Mouse (Mus musculus) gastrocnemius, postnatal 25 days (tissue): Measurements from ENCODE around the gene Zfp458. TPM values are rescaled to one million over a fixed set of nuclear protein-coding genes. Genes with fewer than 3 reads are reported as not detected.
"Not testable (repeated sequence)": the region's sequence is repeated elsewhere in the genome, so short reads cannot be mapped to it uniquely, and the experiment has no call there.

Experiments used
- DNase-seq: peaks from one replicate; pipeline ENCODE4 v3.0.0; 2022
- long read RNA-seq, 2 experiments: library from polyadenylated mRNA; stranded (forward); transcript quantifications; one replicate each; pipeline ENCODE4 v2.0.0; 2021
- total RNA-seq, 2 experiments: library from RNA; stranded (reverse); gene quantifications; 1 replicate in 1 of 2; 2 replicates in 1 of 2; pipeline ENCODE4 v1.2.3; 2021

Gene Zfp458
- total RNA-seq: 1 to 10 TPM; 1.0 to 1.1 TPM
- long read RNA-seq, experiment 1: 0 reads
- long read RNA-seq, experiment 2: 0 reads

DNA sequence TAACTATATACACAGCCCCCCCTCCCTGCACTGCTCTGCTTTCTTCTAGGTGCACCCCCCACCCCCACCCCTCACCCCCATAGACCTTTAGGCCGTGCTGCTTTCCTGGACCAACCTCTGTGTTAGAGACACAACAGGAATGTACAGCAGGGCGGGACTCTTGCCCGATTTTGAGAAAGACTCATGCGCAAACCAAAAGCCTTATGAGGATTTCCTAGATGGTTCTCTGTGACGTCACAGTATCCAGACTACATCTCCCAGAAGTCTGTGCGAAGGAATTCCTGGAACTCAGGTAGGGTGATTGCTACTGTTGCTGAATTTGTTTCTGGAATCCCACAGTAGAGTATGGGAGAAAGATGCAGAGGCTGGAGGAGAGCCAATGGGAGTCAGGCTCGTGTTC lies at the start of gene Zfp458:
Gene Zfp458 (minus strand): TSS at position 153 of the 400 bp plus-strand sequence.
- DNase-seq: no peak

DNA sequence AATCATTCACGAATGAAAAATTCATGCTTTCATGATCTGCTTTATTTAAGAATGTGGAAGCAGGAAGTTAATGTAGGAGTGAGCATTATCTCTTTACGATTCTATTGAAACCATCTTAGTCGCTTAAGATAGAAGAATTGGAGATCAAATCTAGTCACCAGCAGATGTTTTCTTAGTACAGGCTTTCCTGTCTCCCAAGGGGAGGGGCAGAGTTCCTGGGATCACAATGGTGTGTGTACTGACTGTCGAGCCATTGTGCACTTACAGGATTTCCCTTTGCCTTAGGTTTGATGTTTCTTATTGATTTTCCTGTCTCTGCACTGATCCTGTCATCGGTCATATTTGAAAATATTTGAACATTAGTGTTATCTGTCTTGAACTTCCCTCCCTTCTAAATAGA lies 28.5 kb upstream of the Zfp458 start:
- DNase-seq: no peak

DNA sequence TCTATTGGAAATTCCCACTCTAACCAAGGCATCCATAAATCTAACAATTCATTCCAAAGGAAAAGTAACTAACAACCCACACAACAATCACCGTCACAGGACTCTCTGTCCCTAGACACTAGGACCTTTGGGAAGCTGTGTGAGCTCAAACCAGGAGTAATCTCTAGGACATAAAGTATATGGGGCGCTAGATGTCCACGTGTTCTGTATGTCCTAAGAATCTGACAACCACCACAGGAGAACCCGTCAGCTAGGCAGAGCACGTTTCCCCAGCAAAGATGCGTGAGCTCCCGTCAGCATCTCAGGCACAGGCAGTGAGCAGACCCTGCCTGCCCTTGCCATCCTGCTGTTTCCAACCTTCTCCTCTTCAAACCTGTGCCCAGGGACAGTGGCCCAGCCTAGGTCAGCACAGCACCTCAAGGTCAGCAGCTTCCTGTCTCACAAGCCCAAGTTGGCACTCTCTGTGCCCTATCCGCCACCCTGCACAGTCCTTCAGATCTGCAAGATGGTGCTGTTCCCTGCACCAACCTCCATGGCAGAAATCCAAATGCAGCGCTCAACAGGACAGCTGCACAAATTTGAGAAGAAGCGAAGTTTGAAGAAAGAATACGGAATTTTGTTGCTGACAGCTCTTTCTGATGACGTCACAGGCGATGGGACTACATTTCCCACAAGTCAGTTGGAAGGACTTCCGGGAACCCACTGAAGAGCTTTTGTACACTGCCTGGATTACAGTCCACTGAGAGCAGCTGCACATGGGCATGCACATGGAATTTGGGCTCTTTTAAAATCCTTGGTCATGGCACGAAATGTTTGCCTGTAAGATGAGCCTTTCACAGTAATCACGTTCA lies 27.8 kb upstream of the Zfp458 start, which contains the start of gene Zfp457:
Gene Zfp457 (minus strand): TSS at position 664 of the 851 bp plus-strand sequence.
- peak; percentile 80 for DNase-seq

DNA sequence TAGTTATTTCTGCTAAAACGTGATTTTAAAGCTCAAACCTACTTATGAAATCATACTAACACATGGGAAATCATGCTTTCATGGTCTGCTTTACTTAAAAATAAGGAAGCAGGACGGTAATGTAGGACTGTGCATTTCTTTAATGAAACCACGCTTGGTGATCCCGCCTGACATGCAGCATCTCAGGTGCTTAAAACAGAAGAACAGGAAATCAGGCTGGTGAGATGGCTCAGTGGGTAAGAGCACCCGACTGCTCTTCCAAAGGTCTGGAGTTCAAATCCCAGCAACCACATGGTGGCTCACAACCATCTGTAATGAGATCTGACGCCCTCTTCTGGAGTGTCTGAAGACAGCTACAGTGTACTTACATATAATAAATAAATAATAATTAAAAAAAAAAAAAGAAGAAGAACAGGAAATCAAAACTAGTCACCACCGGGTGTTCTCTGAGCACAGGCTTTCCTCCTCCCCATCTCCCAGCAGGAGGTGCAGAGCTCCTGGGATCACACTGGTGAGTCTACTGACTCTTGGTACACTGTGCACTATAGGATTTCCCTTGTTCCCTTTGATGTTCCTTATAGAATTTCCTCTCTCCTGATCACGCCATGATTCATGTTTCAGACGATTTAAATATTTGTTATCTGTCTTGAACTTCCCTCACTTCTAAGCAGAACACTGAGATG lies 8.7 kb downstream of the Zfp458 start:
- not testable (repeated sequence) for DNase-seq

DNA sequence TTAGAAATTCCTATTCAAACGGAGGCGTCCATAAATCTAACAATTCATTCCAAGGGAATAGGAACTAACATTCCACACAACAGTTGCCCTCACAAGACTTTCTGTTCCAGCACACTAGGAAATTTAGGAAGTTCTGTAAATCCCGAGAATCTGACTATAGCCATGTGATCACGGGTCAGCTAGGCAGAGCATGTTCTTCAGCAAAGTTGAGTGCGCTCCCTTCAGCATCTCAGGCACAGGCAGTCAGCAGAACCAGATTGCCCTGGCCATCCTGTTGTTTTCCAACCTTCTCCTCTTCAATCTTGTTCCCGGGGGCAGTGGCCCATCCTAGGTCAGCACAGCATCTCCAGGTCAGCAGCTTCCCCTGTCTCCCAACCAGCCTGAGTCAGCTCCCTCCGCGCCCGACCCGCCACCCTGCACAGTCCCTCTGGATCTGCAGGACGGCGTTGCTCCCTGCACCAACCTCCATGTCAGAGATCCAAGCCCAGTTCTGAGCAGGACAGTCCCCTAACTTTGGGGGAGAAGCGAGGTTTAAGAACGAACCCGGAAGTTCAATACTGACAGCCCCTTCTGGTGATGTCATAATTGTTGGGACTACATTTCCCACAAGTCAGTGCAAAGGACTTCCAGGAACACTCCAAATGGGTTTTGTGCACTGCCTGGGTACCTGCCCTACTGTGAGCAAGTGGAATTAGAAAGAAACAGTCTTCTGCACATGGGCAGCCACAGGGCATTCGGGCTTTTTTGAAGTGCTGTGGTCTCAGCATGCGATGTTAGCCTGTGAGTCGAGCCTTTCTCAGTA lies 9.5 kb downstream of the Zfp458 start:
- peak; percentile 59 for DNase-seq

DNA sequence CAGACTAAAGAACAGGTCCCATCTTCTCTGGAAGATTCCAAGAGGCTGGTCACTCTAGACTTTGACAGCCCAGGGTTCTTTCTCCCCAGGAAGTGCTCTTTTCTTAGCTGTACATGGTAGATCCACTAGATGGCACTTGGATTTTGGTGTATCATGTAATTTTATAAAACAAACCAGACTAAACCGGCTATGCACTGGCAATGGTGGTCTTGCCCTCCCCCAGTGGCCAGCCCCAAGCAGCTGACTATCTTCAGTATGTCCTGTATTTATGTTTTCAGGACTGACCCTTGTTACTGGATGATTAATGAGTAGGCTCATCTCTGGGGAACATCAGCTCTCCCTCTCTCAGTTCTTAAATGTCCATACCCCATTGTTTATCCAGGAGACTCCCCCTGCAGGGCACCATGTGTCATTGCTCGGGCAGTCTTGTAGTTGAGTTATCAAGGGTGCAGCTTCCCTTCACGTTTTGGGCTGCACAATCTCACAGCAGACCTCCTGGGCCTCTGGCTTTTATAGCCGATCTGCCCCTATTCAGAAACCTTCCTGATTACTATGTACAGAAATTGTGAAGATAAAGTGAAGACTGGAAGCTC lies 64.2 kb downstream of the Zfp458 start:
- DNase-seq: no peak

Other genes starting within 250 kb of the Zfp458 start
- gene Zfp712, start 217.3 kb downstream of the Zfp458 start, total RNA-seq: under 1 TPM; 0.94 to 0.95 TPM
- 1 to 10 TPM in 1 of 2 experiments, under 1 TPM in 1; 0.32 to 1.3 TPM for gene Zfp708, start 180.5 kb downstream of the Zfp458 start, total RNA-seq
- 1 to 10 TPM; 2.1 to 3.3 TPM for gene Gm28557, start 169.9 kb downstream of the Zfp458 start, total RNA-seq
- gene Rslcan18, start 162.2 kb downstream of the Zfp458 start, total RNA-seq: under 1 TPM; 0.46 to 0.51 TPM
- 1 to 10 TPM; 4.1 to 4.3 TPM for gene Zfp759, start 156.8 kb downstream of the Zfp458 start, total RNA-seq
- 1 to 10 TPM; 1.8 to 1.9 TPM for gene Rsl1, start 105.3 kb downstream of the Zfp458 start, total RNA-seq
- gene Zfp455, start 84.0 kb downstream of the Zfp458 start, total RNA-seq: under 1 TPM; 0.43 to 0.49 TPM
- 1 to 10 TPM; 3.3 to 4.3 TPM for gene Zfp457, start 28.0 kb upstream of the Zfp458 start, total RNA-seq
- 1 to 10 TPM; 1.7 TPM for gene Zfp595, start 54.1 kb upstream of the Zfp458 start, total RNA-seq
- under 1 TPM in 1 of 2 experiments, not detected in 1; 0.94 TPM for gene Gm28044, start 82.1 kb upstream of the Zfp458 start, total RNA-seq
- 1 to 10 TPM in 1 of 2 experiments, under 1 TPM in 1; 0.99 to 1.2 TPM for gene Zfp953, start 82.1 kb upstream of the Zfp458 start, total RNA-seq
- gene Gm28041, start 97.3 kb upstream of the Zfp458 start, total RNA-seq: 1 to 10 TPM in 1 of 2 experiments, not detected in 1; 1.2 TPM
- under 1 TPM; 0.23 to 0.32 TPM for gene Zfp456, start 97.3 kb upstream of the Zfp458 start, total RNA-seq
- gene Zfp429, start 121.4 kb upstream of the Zfp458 start, total RNA-seq: 1 to 10 TPM in 1 of 2 experiments, under 1 TPM in 1; 0.64 to 1.1 TPM
- under 1 TPM; 0.16 to 0.36 TPM for gene Zfp459, start 143.0 kb upstream of the Zfp458 start, total RNA-seq
- 1 to 10 TPM; 3.9 to 4.2 TPM for gene Zfp874a, start 173.2 kb upstream of the Zfp458 start, total RNA-seq
- 10 to 100 TPM in 1 of 2 experiments, 1 to 10 TPM in 1; 8.3 to 11.0 TPM for gene Zfp874b, start 205.8 kb upstream of the Zfp458 start, total RNA-seq
- gene Zfp58, start 222.1 kb upstream of the Zfp458 start, total RNA-seq: 1 to 10 TPM; 2.8 to 2.9 TPM
- gene Gm26965, start 247.7 kb upstream of the Zfp458 start, total RNA-seq: not detected
- gene Zfp87, start 247.7 kb upstream of the Zfp458 start, total RNA-seq: 1 to 10 TPM; 4.5 to 5.6 TPM